Mouse (Mus musculus) WW6 (cell line): ENCODE data around the gene Tmem56.

ENCODE experiments used
- DNase-seq: peaks from one replicate; pipeline ENCODE4 v3.0.0-alpha.2; 2013; ENCODE audit warnings: low read depth, low spot score

Gene Tmem56

GRCm38 (mm10) chr3:121169092-121169942 is 113.6 kb downstream of the Tmem56 start:
- DNase-seq, result no peak

GRCm38 (mm10) chr3:121168581-121168980 is 114.3 kb downstream of the Tmem56 start:
- DNase-seq, result no peak

- peak; percentile 57 for DNase-seq
Measured at GRCm38 (mm10) chr3:121163271-121163819, 119.6 kb downstream of the Tmem56 start.

- peak; percentile 22 for DNase-seq
Measured at GRCm38 (mm10) chr3:121161661-121162060, 121.2 kb downstream of the Tmem56 start.

- no peak for DNase-seq
Measured at GRCm38 (mm10) chr3:121160424-121160823, 122.5 kb downstream of the Tmem56 start.

GRCm38 (mm10) chr3:121159566-121159965 is 123.3 kb downstream of the Tmem56 start:
- DNase-seq, result no peak

GRCm38 (mm10) chr3:121158901-121159351 is 124.0 kb downstream of the Tmem56 start:
- no peak for DNase-seq

- DNase-seq, result no peak
Measured at GRCm38 (mm10) chr3:121157546-121158330, 125.2 kb downstream of the Tmem56 start.

GRCm38 (mm10) chr3:121156451-121157186 is 126.3 kb downstream of the Tmem56 start:
- no peak for DNase-seq

GRCm38 (mm10) chr3:121156043-121156442 is 126.9 kb downstream of the Tmem56 start:
- no peak for DNase-seq
